Mouse (Mus musculus) hindbrain, embryonic 13.5 days (tissue): ENCODE measurements around the gene Gm20662. TPM values are rescaled to one million over a fixed set of nuclear protein-coding genes. Genes with fewer than 3 reads are reported as not detected.

Source experiments
- ATAC-seq: fragments of 200-750 bp; cut with Nextera tagmentation; 2 replicates; pipeline ENCODE4 v1.8.0; 2017; ENCODE audit warnings: moderate TSS enrichment; ENCODE audit not compliant: low FRiP score
- H3K27ac ChIP-seq: fragments of 300-500 bp; sonication (generic); 2 replicates; pipeline ENCODE4 v1.5.1; 2015; ENCODE audit warnings: inconsistent platforms, mild to moderate bottlenecking, moderate library complexity
- H3K27me3 ChIP-seq: fragments of 300-500 bp; sonication (generic); 2 replicates; pipeline ENCODE4 v1.6.1; 2015; ENCODE audit warnings: mild to moderate bottlenecking, inconsistent platforms
- H3K36me3 ChIP-seq: fragments of 300-500 bp; sonication (generic); 2 replicates; pipeline ENCODE4 v1.6.1; 2015; ENCODE audit warnings: mild to moderate bottlenecking, inconsistent platforms
- H3K4me1 ChIP-seq: fragments of 300-500 bp; sonication (generic); replicated peaks from 2 replicates; pipeline ENCODE4 v1.6.1; 2015; ENCODE audit warnings: inconsistent platforms
- H3K4me2 ChIP-seq: fragments of 300-500 bp; sonication (generic); 2 replicates; pipeline ENCODE4 v1.6.1; 2015; ENCODE audit warnings: inconsistent platforms, mild to moderate bottlenecking, moderate library complexity
- H3K4me3 ChIP-seq: fragments of 300-500 bp; sonication (generic); 2 replicates; pipeline ENCODE4 v1.5.1; 2015; ENCODE audit warnings: mild to moderate bottlenecking, inconsistent platforms
- H3K9ac ChIP-seq: fragments of 300-500 bp; sonication (generic); 2 replicates; pipeline ENCODE4 v1.6.1; 2015; ENCODE audit warnings: mild to moderate bottlenecking, inconsistent platforms
- H3K9me3 ChIP-seq: fragments of 300-500 bp; sonication (generic); 2 replicates; pipeline ENCODE4 v1.6.1; 2016; ENCODE audit warnings: inconsistent platforms
- WGBS: fragments of 180-500 bp; shearing (Covaris S2); methylation state at CpG from one replicate; pipeline ENCODE4 v1.1.7; 2015; 5-methylcytosine and 5-hydroxymethylcytosine counted together
- polyA plus RNA-seq: library from polyadenylated mRNA; unstranded; fragments of >200 nt; fragmentation: Nextera tagmentation; extraction: Ambion mirVana; gene quantifications from 2 replicates; pipeline ENCODE4 v1.2.1, GENCODE M21; 2015

The Gm20662 gene
- polyA plus RNA-seq, 1 experiment from 2014 or later: 0.60 TPM

GRCm38 (mm10) chr9:107981684-107982605, 14.2 kb upstream of the Gm20662 start:
- Histone ChIP-seq H3K9ac (peak overlapping the region; percentile 46; the same call in 1 of the 2 replicates), H3K9me3 (no peaks in the 10 kb centered on the region), H3K36me3 (no peaks in the 10 kb centered on the region), H3K4me1 (peaks cover 45% of the 10 kb centered on the region), H3K27ac (peak overlapping the region; percentile 89), H3K4me3 (no peak overlapping the region), H3K27me3 (peaks cover 32% of the 10 kb centered on the region), H3K4me2 (peak overlapping the region; percentile 87)
- no peak for ATAC-seq
- WGBS: 60% methylated on average over 7 of the region's 7 CpGs

DNA sequence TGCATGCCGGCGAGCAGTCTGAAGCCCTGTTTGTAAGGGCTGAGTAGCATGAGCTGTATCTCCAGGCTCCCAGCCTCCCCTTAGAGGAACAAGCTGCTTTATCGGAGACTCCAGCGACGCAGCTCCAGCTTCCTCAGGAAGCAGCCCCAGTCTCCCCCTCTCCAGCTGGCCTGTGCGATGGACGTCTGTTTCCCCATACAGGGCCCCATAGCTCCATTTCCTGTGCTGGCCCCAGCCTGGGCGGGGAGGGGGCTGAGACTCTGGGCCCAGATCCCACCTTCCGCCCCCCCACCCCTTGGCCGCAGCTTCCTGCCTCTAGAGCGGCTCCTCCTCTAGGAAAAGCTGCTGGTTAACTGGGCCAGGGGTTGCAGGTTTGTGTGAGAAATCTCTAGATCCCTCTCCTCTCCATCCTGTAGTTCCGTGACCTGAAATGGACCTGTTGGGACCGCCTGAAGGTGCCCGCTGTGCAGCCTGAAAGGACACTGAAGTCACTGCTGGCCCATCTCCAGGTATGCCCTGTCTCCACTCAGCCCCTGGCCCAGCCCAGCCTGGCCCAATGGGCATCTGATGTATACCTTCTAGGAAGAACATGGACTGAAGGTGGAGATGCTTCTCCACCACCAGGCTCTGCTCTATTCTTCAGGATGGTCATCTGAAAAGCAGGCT, 13.3 kb upstream of the Gm20662 start, which contains the start of gene Gm20661:
TSS of gene Gm20661 (plus strand) at position 378 of the 666 bp plus-strand sequence.
- H3K9ac ChIP-seq: peak within 1 kb of the TSS; percentile 46
- H3K9me3 ChIP-seq: no peaks in the 10 kb centered on the region
- H3K36me3 ChIP-seq: no peaks in the 10 kb centered on the region
- peak within 1 kb of the TSS; percentile 87 for H3K4me2 ChIP-seq
- ATAC-seq: no peak
- H3K27ac ChIP-seq: peak within 1 kb of the TSS; percentile 89
- peaks cover 35% of the 10 kb centered on the region for H3K27me3 ChIP-seq
- 59% methylated on average over 14 of the region's 14 CpGs for WGBS
- peaks cover 45% of the 10 kb centered on the region for H3K4me1 ChIP-seq
- H3K4me3 ChIP-seq: peak within 1 kb of the TSS; percentile 64

GRCm38 (mm10) chr9:107983421-107983890, 12.7 kb upstream of the Gm20662 start:
- Histone ChIP-seq H3K4me1 (peaks cover 45% of the 10 kb centered on the region), H3K9ac (peak overlapping the region; percentile 46; the same call in 1 of the 2 replicates), H3K36me3 (no peaks in the 10 kb centered on the region), H3K4me3 (peak overlapping the region; percentile 17), H3K27me3 (peaks cover 35% of the 10 kb centered on the region), H3K9me3 (no peaks in the 10 kb centered on the region), H3K4me2 (peak overlapping the region; percentile 87), H3K27ac (peak overlapping the region; percentile 89)
- no peak for ATAC-seq
- 46% methylated on average over 4 of the region's 4 CpGs for WGBS

GRCm38 (mm10) chr9:107984052-107984753, 11.9 kb upstream of the Gm20662 start:
- H3K4me1 ChIP-seq: peaks cover 45% of the 10 kb centered on the region
- H3K4me3 ChIP-seq: peak overlapping the region; percentile 64
- peak overlapping the region; percentile 89 for H3K27ac ChIP-seq
- peak overlapping the region; percentile 87 for H3K4me2 ChIP-seq
- no peak for ATAC-seq
- H3K27me3 ChIP-seq: peaks cover 35% of the 10 kb centered on the region
- no peaks in the 10 kb centered on the region for H3K36me3 ChIP-seq
- peak overlapping the region; percentile 76 for H3K9ac ChIP-seq
- 73% methylated on average over 19 of the region's 19 CpGs for WGBS
- H3K9me3 ChIP-seq: no peaks in the 10 kb centered on the region

- 64% methylated on average over 9 of the region's 9 CpGs for WGBS
- Histone ChIP-seq H3K9me3 (no peaks in the 10 kb centered on the region), H3K9ac (peak overlapping the region; percentile 76), H3K4me2 (peak overlapping the region; percentile 87), H3K36me3 (no peaks in the 10 kb centered on the region), H3K4me3 (peak overlapping the region; percentile 64), H3K4me1 (peaks cover 45% of the 10 kb centered on the region), H3K27ac (peak overlapping the region; percentile 89), H3K27me3 (peaks cover 35% of the 10 kb centered on the region)
- ATAC-seq: no peak
Observed at GRCm38 (mm10) chr9:107984754-107985055, 11.4 kb upstream of the Gm20662 start.

DNA sequence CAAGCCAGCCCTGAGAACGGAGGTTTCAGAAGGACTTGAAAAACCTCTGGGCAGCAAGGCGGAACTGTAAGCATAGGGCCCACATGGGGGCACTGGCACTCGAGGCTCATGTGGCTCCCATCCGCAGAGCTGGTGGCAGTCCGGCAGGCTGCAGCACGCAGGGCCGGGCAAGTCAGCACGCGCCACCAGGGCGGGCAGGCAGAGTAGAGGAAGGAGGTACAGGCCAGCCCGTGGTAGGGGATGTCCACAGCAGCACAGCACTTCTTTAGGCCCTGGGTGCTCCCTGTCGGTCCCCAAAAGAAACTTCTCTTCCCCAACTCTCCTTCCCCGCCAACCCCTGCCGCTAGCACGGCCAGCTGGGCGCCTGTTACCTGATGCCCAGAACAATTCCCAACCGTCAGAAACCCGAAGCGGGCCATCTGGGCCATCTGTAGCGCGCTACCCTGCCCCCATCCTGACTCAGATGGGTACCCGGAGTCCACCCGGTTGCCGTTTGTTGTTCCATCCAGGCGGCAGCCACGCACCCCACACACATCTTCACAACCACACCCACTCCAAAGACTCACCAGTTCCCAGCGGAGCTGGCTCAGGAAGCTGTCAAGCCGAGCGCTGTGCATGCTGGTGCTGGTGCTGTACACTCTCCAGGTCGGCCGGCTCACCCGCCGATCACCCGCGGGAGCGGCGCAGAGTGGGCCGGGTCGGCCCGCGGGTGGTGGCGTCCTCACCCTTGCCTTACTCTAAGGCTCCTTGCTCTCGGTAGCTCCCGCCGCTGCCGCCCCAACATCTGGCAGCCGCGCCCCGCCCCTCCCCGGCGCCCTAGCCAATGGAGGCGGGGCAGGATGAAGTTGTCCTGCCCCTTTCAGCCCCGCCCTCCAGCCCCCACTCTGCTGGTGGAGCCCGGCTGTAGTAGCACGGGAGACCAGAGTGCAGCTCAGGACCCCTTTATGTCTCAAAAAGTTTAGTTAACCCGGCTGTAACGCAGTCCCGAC, 10.7 kb upstream of the Gm20662 start, which contains the start of gene Inka1:
TSS of gene Inka1 (minus strand) at position 749 of the 989 bp plus-strand sequence.
- peak; percentile 79 for ATAC-seq
- Histone ChIP-seq H3K9me3 (no peaks in the 10 kb centered on the region), H3K27me3 (peaks cover 35% of the 10 kb centered on the region), H3K4me1 (peaks cover 45% of the 10 kb centered on the region), H3K4me2 (peak within 1 kb of the TSS; percentile 87), H3K27ac (peak within 1 kb of the TSS; percentile 89), H3K9ac (peak within 1 kb of the TSS; percentile 76), H3K4me3 (peak within 1 kb of the TSS; percentile 64), H3K36me3 (no peaks in the 10 kb centered on the region)
- under 1% methylated on average over 57 of the region's 58 CpGs for WGBS

- Histone ChIP-seq H3K9ac (peak overlapping the region; percentile 19; the same call in 1 of the 2 replicates), H3K27me3 (peaks cover 35% of the 10 kb centered on the region), H3K4me3 (peak overlapping the region; percentile 64), H3K36me3 (no peaks in the 10 kb centered on the region), H3K4me2 (peak overlapping the region; percentile 87), H3K27ac (peak overlapping the region; percentile 4; the same call in 1 of the 2 replicates), H3K4me1 (peaks cover 41% of the 10 kb centered on the region), H3K9me3 (no peaks in the 10 kb centered on the region)
- 7% methylated on average over 18 of the region's 18 CpGs for WGBS
- peak; percentile 64 for ATAC-seq
Observed at GRCm38 (mm10) chr9:107986376-107986775, 9.8 kb upstream of the Gm20662 start.

GRCm38 (mm10) chr9:107987950-107988349, 8.2 kb upstream of the Gm20662 start:
- no peak for ATAC-seq

DNA sequence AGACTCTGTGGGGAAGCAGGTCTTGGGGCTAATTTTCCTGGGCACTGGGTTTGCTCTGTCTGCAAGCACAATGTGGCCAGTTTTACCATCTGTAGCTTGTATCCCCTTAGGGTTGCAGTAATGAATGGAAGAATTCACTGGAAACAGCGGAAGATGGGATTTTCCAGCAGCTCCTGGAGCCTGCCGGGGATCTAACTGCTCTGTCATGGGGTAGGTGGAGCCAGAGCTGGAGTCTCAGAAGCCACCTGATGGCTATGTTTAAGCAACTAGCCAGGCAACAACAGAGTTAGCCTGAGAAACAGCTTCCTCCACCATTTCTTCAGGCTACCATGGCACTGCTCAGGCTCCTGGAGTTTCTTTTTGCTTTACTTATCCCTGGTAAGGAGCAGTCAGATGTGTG, 4.0 kb upstream of the Gm20662 start, which contains the start of gene Cdhr4:
TSS of gene Cdhr4 (plus strand) at position 301 of the 400 bp plus-strand sequence.
- ATAC-seq: no peak
- Histone ChIP-seq H3K4me2 (no peak within 1 kb of the TSS), H3K36me3 (no peaks in the 10 kb centered on the region), H3K27ac (no peak within 1 kb of the TSS), H3K9me3 (no peaks in the 10 kb centered on the region), H3K4me3 (no peak within 1 kb of the TSS), H3K27me3 (peaks cover under 1% of the 10 kb centered on the region; the same call in 1 of the 2 replicates), H3K9ac (no peak within 1 kb of the TSS), H3K4me1 (no peaks in the 10 kb centered on the region)
- 72% methylated on average over 2 of the region's 2 CpGs for WGBS

More at GRCm38 (mm10) chr9:107987950-107988349, 8.2 kb upstream of the Gm20662 start:
- Histone ChIP-seq H3K4me1 (peaks cover 26% of the 10 kb centered on the region), H3K4me2 (no peak overlapping the region), H3K9me3 (no peaks in the 10 kb centered on the region), H3K4me3 (no peak overlapping the region), H3K36me3 (no peaks in the 10 kb centered on the region), H3K9ac (no peak overlapping the region), H3K27ac (no peak overlapping the region), H3K27me3 (peaks cover 28% of the 10 kb centered on the region)
- WGBS: 88% methylated on average over 3 of the region's 3 CpGs

DNA sequence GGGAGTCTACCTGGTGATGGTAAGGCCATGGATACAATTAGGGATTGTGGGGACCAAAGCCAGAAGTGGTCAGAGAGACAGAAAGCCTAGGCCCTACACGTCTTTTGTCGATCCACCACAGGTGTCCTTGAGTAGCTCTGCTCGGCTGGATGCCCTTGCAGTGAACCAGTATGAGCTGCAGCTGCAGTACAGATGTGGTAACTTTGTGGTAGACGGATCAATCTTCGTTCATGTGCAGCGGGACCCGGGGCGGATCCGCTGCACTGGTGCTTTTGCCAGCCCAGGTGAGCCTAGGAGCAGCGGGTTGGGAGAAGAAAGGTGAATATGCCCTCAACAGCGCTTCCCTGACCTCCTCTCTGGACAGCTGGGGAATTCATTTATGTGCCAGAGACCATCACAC, 3.1 kb upstream of the Gm20662 start:
- Histone ChIP-seq H3K9me3 (no peaks in the 10 kb centered on the region), H3K36me3 (no peaks in the 10 kb centered on the region), H3K4me1 (no peaks in the 10 kb centered on the region), H3K27me3 (no peaks in the 10 kb centered on the region), H3K27ac (no peak overlapping the region), H3K4me3 (no peak overlapping the region), H3K9ac (no peak overlapping the region), H3K4me2 (no peak overlapping the region)
- no peak for ATAC-seq
- WGBS: 85% methylated on average over 11 of the region's 11 CpGs

DNA sequence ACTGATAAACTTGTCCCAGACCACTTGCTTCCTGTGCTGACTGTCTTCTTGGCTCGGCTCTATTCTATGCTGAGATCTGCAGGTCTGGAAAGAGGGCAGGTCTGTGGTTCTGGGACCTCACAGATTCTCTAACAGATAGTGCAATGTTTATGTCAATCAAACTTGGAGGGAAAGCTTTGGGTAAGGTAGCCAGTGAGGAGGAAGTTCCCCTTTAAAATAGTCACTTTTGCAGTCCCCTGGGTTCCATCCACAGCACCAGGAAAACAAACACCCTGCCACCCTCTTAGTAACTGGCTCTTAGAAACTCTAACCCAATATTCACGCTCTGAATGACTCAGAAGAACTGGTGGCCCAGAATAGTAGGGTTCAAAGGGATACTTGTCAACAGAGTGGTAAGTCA, 1.7 kb upstream of the Gm20662 start:
- Histone ChIP-seq H3K27ac (no peak overlapping the region), H3K9me3 (no peaks in the 10 kb centered on the region), H3K9ac (no peak overlapping the region), H3K4me1 (no peaks in the 10 kb centered on the region), H3K4me2 (no peak overlapping the region), H3K36me3 (no peaks in the 10 kb centered on the region), H3K4me3 (no peak overlapping the region), H3K27me3 (0 out of 2 replicates have a peak, but pooled peaks cover 3% of the 10 kb centered on the region)
- no peak for ATAC-seq
- WGBS: 75% methylated on average over 2 of the region's 2 CpGs
